Mouse (Mus musculus): Measurements from ENCODE around the gene Car8. TPM values are rescaled to one million over a fixed set of nuclear protein-coding genes. Genes with fewer than 3 reads are reported as not detected.

Car8 gene
- not detected for total RNA-seq (2023)

DNA sequence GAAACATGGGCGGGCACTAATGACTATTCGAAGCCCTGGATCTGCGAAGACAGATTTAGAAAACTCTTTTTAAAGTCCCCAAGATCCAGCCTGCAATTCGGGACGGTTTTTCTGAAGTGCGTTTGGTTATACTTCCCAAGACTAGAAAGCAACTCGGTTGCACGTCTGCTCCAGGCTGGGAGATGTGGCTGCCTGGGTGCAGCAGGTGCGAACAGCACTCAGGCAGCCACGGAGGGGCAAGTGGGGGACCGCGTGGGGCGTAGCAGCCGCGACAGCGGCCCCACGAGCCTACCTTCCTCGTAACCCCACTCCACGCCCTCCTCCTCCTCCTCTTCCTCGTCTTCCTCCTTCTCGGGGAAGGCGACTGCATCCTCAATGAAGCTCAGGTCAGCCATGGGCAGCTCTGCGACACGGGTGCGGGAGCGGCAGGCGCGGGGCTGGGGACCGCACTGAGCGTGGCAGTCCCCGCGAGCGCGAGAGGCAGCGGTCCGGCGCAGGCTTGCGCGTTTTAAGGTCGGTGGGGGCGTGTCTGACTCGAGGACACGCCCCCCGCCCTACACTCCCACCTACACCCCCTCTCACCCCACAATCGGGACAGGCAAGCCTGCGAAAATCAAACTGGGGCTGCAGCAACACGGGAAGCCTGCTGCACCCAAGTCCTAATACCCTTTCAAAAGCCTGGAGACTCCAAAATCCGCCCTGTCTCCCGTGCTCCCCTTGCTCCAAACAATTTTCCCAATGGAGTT lies at the start of gene Car8:
Gene Car8 (minus strand): TSS at position 482 of the 746 bp plus-strand sequence.

